Mouse (Mus musculus): ENCODE results near the gene Tbc1d7.

DNA sequence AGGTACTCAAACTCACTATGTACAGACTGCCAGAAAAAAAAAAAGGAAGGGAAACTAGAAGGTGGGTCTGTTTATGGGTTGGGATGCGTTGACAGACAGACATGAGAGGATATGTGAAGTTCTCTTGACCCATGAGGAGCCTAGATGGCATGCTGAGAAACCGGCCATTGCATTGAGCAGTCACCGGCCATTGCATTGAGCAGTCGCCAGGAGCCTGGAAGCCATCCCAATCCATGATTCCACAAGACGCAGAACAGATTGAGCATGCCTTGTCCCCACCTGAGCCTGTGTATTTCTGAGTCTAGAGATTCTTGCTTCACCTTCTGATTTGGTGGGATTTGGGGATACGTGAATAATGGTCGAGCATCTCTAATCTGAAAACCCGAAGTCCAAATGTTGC, 22.6 kb upstream of the Tbc1d7 start:
- no peak for TF ChIP-seq CTCF (IDR thresholded peaks at IDR 0.05; ENCODE audit: borderline replicate concordance, control insufficient read depth, extremely low read depth, insufficient read depth, low read length, poor library complexity)
- TF ChIP-seq POLR2A (IDR thresholded peaks at IDR 0.05; ENCODE audit: control insufficient read depth, extremely low read depth, insufficient read depth, low read length, poor library complexity): no peak
